Mouse (Mus musculus): ENCODE results near the gene Shmt2. TPM values are rescaled to one million over a fixed set of nuclear protein-coding genes. Genes with fewer than 3 reads are reported as not detected.

The Shmt2 gene
- total and polyA plus RNA-seq, 2 experiments from 2014 or later, result 32.8 to 39.8 TPM

- 0 out of 2 replicates have a peak overlapping the region, but pooled peaks have one; percentile 14 for H3K9ac ChIP-seq (replicated peaks; ENCODE audit: low read length, poor library complexity, severe bottlenecking)
- 0 out of 2 replicates have a peak overlapping the region, but pooled peaks have one; percentile 5 for H3K4me3 ChIP-seq (ENCODE audit: low read depth, low read length)
- peaks cover 36% of the 10 kb centered on the region for H3K4me1 ChIP-seq (ENCODE audit: insufficient read depth, low read length)
These were observed 8.6 kb downstream of the Shmt2 start for GRCm38 (mm10) chr10:127513501-127514091.

DNA sequence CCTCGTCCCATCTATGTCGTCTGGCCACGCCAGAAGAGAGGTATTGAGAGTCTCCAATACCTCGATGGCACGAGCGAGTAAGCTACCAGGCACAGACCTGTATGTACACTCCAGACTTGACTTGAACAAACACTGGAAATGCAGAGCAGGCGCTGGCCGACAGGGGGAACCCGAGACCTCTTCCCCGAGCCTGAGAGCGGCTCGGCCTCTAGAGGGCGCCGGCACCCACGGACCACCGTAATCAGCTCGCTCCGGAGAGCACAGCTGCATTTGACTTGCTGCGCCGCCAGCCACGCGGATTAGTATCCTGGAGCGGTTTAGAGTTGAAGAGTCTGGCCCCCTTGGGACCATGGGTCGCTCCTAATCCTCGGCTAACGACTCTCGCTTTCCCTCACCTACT lies 9.4 kb downstream of the Shmt2 start:
- DNase-seq (ENCODE audit: low spot score) (peak; percentile 92), ATAC-seq (ENCODE audit: low FRiP score) (peak; percentile 29; the same call in 1 of the 2 replicates)
- Histone ChIP-seq H3K4me1 (ENCODE audit: insufficient read depth, low read length) (peaks cover 36% of the 10 kb centered on the region), H3K4me3 (ENCODE audit: low read depth, low read length) (peak overlapping the region; percentile 8; the same call in 1 of the 2 replicates), H3K27me3 (ENCODE audit: insufficient read depth, low read length) (no peaks in the 10 kb centered on the region), H3K36me3 (ENCODE audit: insufficient read depth, low read length) (peaks cover 2% of the 10 kb centered on the region; the same call in 1 of the 2 replicates), H3K4me2 (ENCODE audit: low read depth, low read length, poor library complexity, severe bottlenecking) (peak overlapping the region; percentile 82), H3K9ac (replicated peaks; ENCODE audit: low read length, poor library complexity, severe bottlenecking) (0 out of 2 replicates have a peak overlapping the region, but pooled peaks have one; percentile 75), H3K9me3 (ENCODE audit: low read length) (no peaks in the 10 kb centered on the region), H3K27ac (ENCODE audit: low read depth, low read length) (peak overlapping the region; percentile 96)
- WGBS, result 0% methylated on average over 27 of the region's 27 CpGs
- TF ChIP-seq CTCF (IDR thresholded peaks at IDR 0.05), result peak; percentile 100

More at GRCm38 (mm10) chr10:127513501-127514091, 8.6 kb downstream of the Shmt2 start:
- Histone ChIP-seq H3K9me3 (ENCODE audit: low read length) (no peaks in the 10 kb centered on the region), H3K27ac (ENCODE audit: low read depth, low read length) (peak overlapping the region; percentile 96), H3K36me3 (ENCODE audit: insufficient read depth, low read length) (peaks cover 10% of the 10 kb centered on the region), H3K27me3 (ENCODE audit: insufficient read depth, low read length) (no peaks in the 10 kb centered on the region), H3K4me2 (ENCODE audit: low read depth, low read length, poor library complexity, severe bottlenecking) (peak overlapping the region; percentile 82)
- TF ChIP-seq CTCF (IDR thresholded peaks at IDR 0.05), result no peak; the same call in 1 of the 2 replicates
- no peak for ATAC-seq (ENCODE audit: low FRiP score)
- WGBS, result under 1% methylated on average over 16 of the region's 16 CpGs
- DNase-seq (ENCODE audit: low spot score), result no peak

GRCm38 (mm10) chr10:127512307-127512666 lies 10.0 kb downstream of the Shmt2 start:
- H3K27me3 ChIP-seq (ENCODE audit: insufficient read depth, low read length), result no peaks in the 10 kb centered on the region
- H3K9ac ChIP-seq (replicated peaks; ENCODE audit: low read length, poor library complexity, severe bottlenecking), result peak overlapping the region; percentile 75
- TF ChIP-seq CTCF (IDR thresholded peaks at IDR 0.05), result no peak
- H3K27ac ChIP-seq (ENCODE audit: low read depth, low read length), result peak overlapping the region; percentile 96
- WGBS, result under 1% methylated on average over 7 of the region's 7 CpGs
- ATAC-seq (ENCODE audit: low FRiP score), result no peak
- H3K9me3 ChIP-seq (ENCODE audit: low read length), result no peaks in the 10 kb centered on the region
- H3K4me2 ChIP-seq (ENCODE audit: low read depth, low read length, poor library complexity, severe bottlenecking), result peak overlapping the region; percentile 82
- H3K36me3 ChIP-seq (ENCODE audit: insufficient read depth, low read length), result no peaks in the 10 kb centered on the region; the same call in 1 of the 2 replicates
- peaks cover 36% of the 10 kb centered on the region for H3K4me1 ChIP-seq (ENCODE audit: insufficient read depth, low read length)
- peak overlapping the region; percentile 40 for H3K4me3 ChIP-seq (ENCODE audit: low read depth, low read length)
- DNase-seq (ENCODE audit: low spot score), result no peak

DNA sequence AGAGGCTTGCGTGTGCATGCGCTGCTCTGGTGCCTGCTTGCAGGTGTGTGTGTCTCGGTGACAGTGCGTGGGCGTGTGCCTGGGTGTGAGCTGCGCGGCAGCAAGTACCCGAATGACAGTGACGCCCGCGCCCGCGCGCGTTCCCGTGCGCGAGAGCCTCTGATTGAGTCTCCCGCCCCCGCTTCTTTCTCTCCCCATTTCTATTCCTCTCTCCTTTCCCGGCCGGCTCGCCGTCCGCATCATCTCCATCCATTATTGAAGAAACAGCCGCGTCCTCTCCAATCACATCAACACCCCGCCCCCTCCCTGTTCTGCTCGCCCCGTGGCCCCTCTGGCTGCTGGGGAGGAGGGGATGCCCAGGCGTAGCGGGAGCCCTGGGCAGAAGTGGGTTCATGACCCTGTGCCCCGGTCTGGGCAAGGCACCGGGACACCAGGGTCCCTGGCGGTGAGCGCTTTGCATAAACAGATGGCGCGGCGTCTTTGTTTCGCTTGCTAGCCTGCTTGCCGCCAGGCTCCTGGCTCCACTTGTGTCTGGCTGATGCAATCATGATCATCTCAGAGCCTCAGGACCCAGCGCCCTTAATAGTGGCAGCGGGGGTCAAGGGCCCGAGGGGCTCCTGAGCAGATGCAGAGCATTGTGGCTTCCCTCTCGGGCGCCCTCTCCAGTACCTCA lies 10.5 kb downstream of the Shmt2 start:
- peaks cover 36% of the 10 kb centered on the region for H3K4me1 ChIP-seq (ENCODE audit: insufficient read depth, low read length)
- under 1% methylated on average over 42 of the region's 46 CpGs for WGBS
- peak; percentile 36 for ATAC-seq (ENCODE audit: low FRiP score)

DNA sequence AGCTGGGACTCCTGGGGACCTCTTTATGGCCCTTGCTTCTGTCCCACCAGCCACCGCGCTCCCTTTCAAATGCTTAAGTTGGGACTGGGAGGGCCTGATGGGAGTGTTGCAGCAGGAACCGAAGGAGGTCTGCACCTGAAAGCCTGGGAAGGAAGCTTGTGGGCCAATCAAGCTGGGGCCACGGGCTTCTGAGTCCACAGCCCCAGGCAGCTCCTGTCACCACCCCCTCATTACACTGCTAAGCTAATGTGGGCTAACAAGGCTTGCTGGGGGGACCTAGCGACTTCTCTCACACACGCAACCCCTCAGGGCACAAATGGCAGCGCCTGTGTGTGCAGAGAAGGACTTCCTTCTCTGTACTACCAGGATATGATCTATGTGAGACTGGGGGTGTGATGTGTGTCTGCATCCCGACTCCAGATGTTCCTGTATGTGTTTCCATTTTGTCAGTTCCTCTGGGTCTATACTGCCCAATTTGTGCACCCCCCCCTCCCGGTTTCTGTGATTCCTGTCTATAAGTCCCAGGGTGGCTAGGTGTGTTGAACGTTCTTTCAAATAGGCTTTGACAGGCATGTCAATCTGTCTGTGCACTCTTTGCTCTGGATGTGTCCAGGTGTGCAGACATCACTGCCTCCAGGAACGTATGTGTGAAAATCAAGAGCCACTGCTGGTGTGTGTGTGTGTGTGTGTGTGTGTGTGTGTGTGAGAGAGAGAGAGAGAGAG lies 11.2 kb downstream of the Shmt2 start:
- H3K9me3 ChIP-seq (ENCODE audit: low read length), result no peaks in the 10 kb centered on the region

More for the DNA sequence above, 10.5 kb downstream of the Shmt2 start:
- H3K4me2 ChIP-seq (ENCODE audit: low read depth, low read length, poor library complexity, severe bottlenecking), result peak overlapping the region; percentile 82
- peak; percentile 92 for DNase-seq (ENCODE audit: low spot score)
- H3K27ac ChIP-seq (ENCODE audit: low read depth, low read length), result peak overlapping the region; percentile 96
- TF ChIP-seq CTCF (IDR thresholded peaks at IDR 0.05), result peak; percentile 67
- H3K9ac ChIP-seq (replicated peaks; ENCODE audit: low read length, poor library complexity, severe bottlenecking), result peak overlapping the region; percentile 75
- H3K4me3 ChIP-seq (ENCODE audit: low read depth, low read length), result peak overlapping the region; percentile 40
- no peaks in the 10 kb centered on the region for H3K27me3 ChIP-seq (ENCODE audit: insufficient read depth, low read length)
- H3K9me3 ChIP-seq (ENCODE audit: low read length), result no peaks in the 10 kb centered on the region
- H3K36me3 ChIP-seq (ENCODE audit: insufficient read depth, low read length), result peaks cover 4% of the 10 kb centered on the region; the same call in 1 of the 2 replicates

More for the DNA sequence above, 11.2 kb downstream of the Shmt2 start:
- peak overlapping the region; percentile 40 for H3K4me3 ChIP-seq (ENCODE audit: low read depth, low read length)
- peak overlapping the region; percentile 82 for H3K4me2 ChIP-seq (ENCODE audit: low read depth, low read length, poor library complexity, severe bottlenecking)
- DNase-seq (ENCODE audit: low spot score), result no peak
- H3K36me3 ChIP-seq (ENCODE audit: insufficient read depth, low read length), result peaks cover 5% of the 10 kb centered on the region; the same call in 1 of the 2 replicates
- peak overlapping the region; percentile 75; the same call in 1 of the 2 replicates for H3K9ac ChIP-seq (replicated peaks; ENCODE audit: low read length, poor library complexity, severe bottlenecking)
- TF ChIP-seq CTCF (IDR thresholded peaks at IDR 0.05), result no peak
- no peaks in the 10 kb centered on the region for H3K27me3 ChIP-seq (ENCODE audit: insufficient read depth, low read length)
- no peak; the same call in 1 of the 2 replicates for ATAC-seq (ENCODE audit: low FRiP score)
- peak overlapping the region; percentile 96 for H3K27ac ChIP-seq (ENCODE audit: low read depth, low read length)
- 14% methylated on average over 11 of the region's 11 CpGs for WGBS
- peaks cover 36% of the 10 kb centered on the region for H3K4me1 ChIP-seq (ENCODE audit: insufficient read depth, low read length)

Data from midbrain, postnatal 0 days (tissue).